Mouse (Mus musculus) kidney, adult 2 months (tissue): ENCODE results near the gene Rarres1.

Source experiments
- CTCF ChIP-seq: fragments of 200-500 bp; conservative IDR thresholded peaks from 2 replicates; pipeline ENCODE4 v1.5.1; 2011; ENCODE audit warnings: low read depth, mild to moderate bottlenecking, control low read depth, low read length, moderate library complexity, mixed read lengths; ENCODE audit not compliant: insufficient read depth, insufficient read length
- POLR2A ChIP-seq: fragments of 200-500 bp; IDR thresholded peaks from one replicate; pipeline ENCODE4 v1.6.1; 2011; ENCODE audit warnings: low read depth, low read length, control low read depth

DNA sequence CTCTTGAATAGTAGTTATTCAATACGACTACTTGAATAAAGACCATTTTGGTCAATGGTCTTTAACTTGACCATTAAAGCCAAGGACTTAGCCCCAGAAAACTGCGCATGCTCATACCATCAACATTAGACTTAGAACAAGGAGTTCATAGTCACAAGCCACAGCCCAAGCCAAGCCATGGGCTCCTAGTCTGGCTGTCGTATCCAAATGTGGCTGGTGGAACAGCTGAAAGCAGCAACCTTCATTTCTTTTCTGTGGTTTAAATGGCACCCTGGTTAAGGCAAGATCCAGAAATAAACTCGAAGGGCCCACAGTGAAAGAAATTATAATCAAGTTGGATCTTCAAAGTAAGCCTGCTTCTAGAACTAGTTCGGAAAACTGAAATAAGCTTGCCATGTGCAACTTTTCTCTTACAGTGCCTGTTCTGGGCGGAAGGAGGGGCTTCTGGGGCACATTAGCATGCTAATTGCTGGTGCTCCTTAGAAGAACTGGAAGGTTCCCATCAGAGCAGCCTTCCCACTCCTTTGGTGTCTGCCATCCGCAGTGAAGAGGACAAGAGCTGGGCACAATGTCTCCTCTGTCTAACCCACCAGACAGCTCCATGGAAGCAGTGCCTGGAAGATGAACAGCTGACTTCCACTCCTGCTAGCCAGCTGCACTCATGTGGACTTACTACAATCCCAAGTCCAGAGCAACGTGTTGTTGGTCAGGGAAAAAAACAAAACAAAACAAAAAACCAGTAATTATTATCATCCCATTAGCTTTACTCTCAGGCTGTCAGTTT is 23.0 kb downstream of the Rarres1 start:
- TF ChIP-seq CTCF (no peak), POLR2A (no peak)
